Mouse (Mus musculus): ENCODE measurements around the gene Fam32a. TPM values are rescaled to one million over a fixed set of nuclear protein-coding genes. Genes with fewer than 3 reads are reported as not detected.

Fam32a gene
- polyA plus RNA-seq, 1 experiment from 2014 or later, result 77.6 TPM

DNA sequence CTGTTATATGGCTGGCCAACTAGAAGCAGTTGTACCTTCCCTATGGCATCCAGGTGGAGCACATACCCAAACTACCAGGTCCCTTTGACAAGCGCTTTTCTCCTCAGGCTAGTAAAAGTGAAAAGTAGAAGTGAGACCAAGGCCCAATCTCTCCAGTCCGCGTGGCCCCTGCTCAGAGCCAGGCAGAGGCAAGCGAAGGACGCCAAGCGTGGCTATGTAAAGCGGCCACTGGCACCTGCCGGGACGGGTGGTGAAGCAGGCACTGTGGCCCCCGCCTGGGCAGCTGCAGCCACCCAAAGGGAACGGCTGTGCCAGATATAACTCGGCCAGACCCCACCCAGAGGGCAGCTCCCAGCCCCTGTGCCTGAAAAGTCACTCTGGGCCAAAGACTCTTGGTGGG, 51.1 kb downstream of the Fam32a start:
- Histone ChIP-seq H3K9me3 (no peaks in the 10 kb centered on the region), H3K27me3 (replicated peaks; ENCODE audit: low read depth, poor library complexity, severe bottlenecking) (no peaks in the 10 kb centered on the region), H3K27ac (replicated peaks) (no peak overlapping the region), H3K4me3 (no peak overlapping the region), H3K36me3 (replicated peaks) (no peaks in the 10 kb centered on the region), H3K4me1 (no peaks in the 10 kb centered on the region)
- 86% methylated on average over 12 of the region's 12 CpGs for whole genome bisulfite sequencing
- DNase-seq (ENCODE audit: low spot score), result no peak

- Histone ChIP-seq H3K9me3 (no peaks in the 10 kb centered on the region), H3K36me3 (replicated peaks) (no peaks in the 10 kb centered on the region), H3K4me1 (no peaks in the 10 kb centered on the region), H3K4me3 (no peak overlapping the region), H3K27me3 (replicated peaks; ENCODE audit: low read depth, poor library complexity, severe bottlenecking) (no peaks in the 10 kb centered on the region), H3K27ac (replicated peaks) (no peak overlapping the region)
- WGBS, result 80% methylated on average over 11 of the region's 11 CpGs
- DNase-seq (ENCODE audit: low spot score), result no peak
Observed at GRCm38 (mm10) chr8:72271051-72271660, 51.6 kb downstream of the Fam32a start.

- whole genome bisulfite sequencing, result 75% methylated on average over 3 of the region's 3 CpGs
- H3K4me1 ChIP-seq, result no peaks in the 10 kb centered on the region
- H3K36me3 ChIP-seq (replicated peaks), result no peaks in the 10 kb centered on the region
- no peak overlapping the region for H3K4me3 ChIP-seq
- no peak for DNase-seq (ENCODE audit: low spot score)
- H3K27me3 ChIP-seq (replicated peaks; ENCODE audit: low read depth, poor library complexity, severe bottlenecking), result no peaks in the 10 kb centered on the region
- no peak overlapping the region for H3K27ac ChIP-seq (replicated peaks)
- no peaks in the 10 kb centered on the region for H3K9me3 ChIP-seq
Observed at GRCm38 (mm10) chr8:72271691-72272090, 52.2 kb downstream of the Fam32a start.

DNA sequence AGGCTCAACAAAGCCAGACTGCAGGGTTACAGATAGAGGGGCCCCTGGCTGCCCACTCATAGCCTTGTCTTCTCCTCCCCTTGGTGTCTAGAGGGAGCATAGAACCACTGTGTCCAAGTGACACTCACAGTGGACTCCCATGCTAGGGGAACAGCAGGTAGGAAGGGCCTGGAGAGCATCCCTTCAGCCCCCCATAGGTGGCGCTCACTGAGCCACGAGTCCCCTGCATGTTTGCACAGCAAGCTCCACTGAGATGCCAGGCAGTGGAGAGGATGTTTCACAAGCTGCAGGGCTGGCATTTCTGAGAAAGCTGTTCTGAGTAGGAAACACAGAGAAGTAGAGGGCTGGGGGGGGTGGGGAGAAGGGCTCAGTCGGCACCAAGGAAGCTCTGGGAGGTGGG, 52.8 kb downstream of the Fam32a start:
- Histone ChIP-seq H3K4me3 (no peak overlapping the region), H3K4me1 (no peaks in the 10 kb centered on the region), H3K27me3 (replicated peaks; ENCODE audit: low read depth, poor library complexity, severe bottlenecking) (no peaks in the 10 kb centered on the region), H3K27ac (replicated peaks) (no peak overlapping the region), H3K9me3 (no peaks in the 10 kb centered on the region), H3K36me3 (replicated peaks) (no peaks in the 10 kb centered on the region)
- 16% methylated on average over 3 of the region's 3 CpGs for WGBS
- DNase-seq (ENCODE audit: low spot score), result peak; percentile 62

DNA sequence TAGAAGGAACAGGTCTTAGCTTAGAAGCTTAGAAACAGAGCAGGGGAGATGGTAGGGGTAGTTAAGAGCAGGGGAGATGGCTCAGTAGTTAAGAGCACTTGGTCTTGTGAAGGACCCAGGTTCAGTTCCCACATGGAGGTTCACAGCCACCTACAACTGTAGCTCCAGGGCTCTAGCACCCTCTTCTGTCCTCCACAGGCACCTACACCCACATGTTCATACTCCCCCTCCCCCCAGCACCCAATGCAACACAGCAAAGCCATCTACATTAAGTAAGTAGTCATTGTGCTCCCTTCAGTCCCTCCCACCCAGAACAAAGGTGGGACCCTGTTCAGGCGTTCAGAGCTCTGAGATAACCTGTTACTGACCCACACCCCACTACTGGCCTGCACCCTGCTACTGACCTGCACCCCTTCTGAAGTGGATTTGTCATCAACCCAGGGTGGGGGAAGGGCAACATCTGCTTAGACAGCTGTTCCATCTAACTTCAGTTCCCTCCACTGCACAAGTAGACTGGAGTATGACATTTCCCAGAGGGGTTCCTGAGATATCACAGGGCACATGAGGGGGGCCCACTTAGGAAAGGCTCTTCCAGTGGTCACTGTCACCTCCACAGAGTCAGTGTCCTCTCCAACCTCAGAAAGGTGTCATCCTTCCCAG, 53.7 kb downstream of the Fam32a start:
- Histone ChIP-seq H3K9me3 (no peaks in the 10 kb centered on the region), H3K27ac (replicated peaks) (no peak overlapping the region), H3K36me3 (replicated peaks) (no peaks in the 10 kb centered on the region), H3K27me3 (replicated peaks; ENCODE audit: low read depth, poor library complexity, severe bottlenecking) (no peaks in the 10 kb centered on the region), H3K4me1 (no peaks in the 10 kb centered on the region), H3K4me3 (no peak overlapping the region)
- DNase-seq (ENCODE audit: low spot score), result no peak
- 77% methylated on average over 1 of the region's 1 CpGs for WGBS

GRCm38 (mm10) chr8:72273807-72274206, 54.3 kb downstream of the Fam32a start:
- H3K4me3 ChIP-seq, result no peak overlapping the region
- H3K36me3 ChIP-seq (replicated peaks), result no peaks in the 10 kb centered on the region
- DNase-seq (ENCODE audit: low spot score), result no peak
- no peak overlapping the region for H3K27ac ChIP-seq (replicated peaks)
- 74% methylated on average over 5 of the region's 5 CpGs for WGBS
- no peaks in the 10 kb centered on the region for H3K4me1 ChIP-seq
- H3K27me3 ChIP-seq (replicated peaks; ENCODE audit: low read depth, poor library complexity, severe bottlenecking), result no peaks in the 10 kb centered on the region
- no peaks in the 10 kb centered on the region for H3K9me3 ChIP-seq

Other genes starting within 250 kb of the Fam32a start
- 0.31 and 0.50 TPM in 2 replicates for gene Cyp4f18, start 210.1 kb upstream of the Fam32a start, polyA plus RNA-seq (2016; fragmentation: Nextera tagmentation; extraction: Ambion mirVana)
- not detected in 2 replicates for gene Olfr372, start 178.5 kb upstream of the Fam32a start, polyA plus RNA-seq (2016; fragmentation: Nextera tagmentation; extraction: Ambion mirVana)
- 0.04 TPM in 1 of 2 replicates, not detected in the other for gene Olfr373, start 136.6 kb upstream of the Fam32a start, polyA plus RNA-seq (2016; fragmentation: Nextera tagmentation; extraction: Ambion mirVana)
- gene Olfr374, start 112.7 kb upstream of the Fam32a start, polyA plus RNA-seq (2016; fragmentation: Nextera tagmentation; extraction: Ambion mirVana), result not detected in 2 replicates
- gene Tpm4, start 84.8 kb upstream of the Fam32a start, polyA plus RNA-seq (2016; fragmentation: Nextera tagmentation; extraction: Ambion mirVana), result 749 and 797 TPM in 2 replicates
- gene Rab8a, start 58.5 kb upstream of the Fam32a start, polyA plus RNA-seq (2016; fragmentation: Nextera tagmentation; extraction: Ambion mirVana), result 130 and 139 TPM in 2 replicates
- gene Hsh2d, start 30.1 kb upstream of the Fam32a start, polyA plus RNA-seq (2016; fragmentation: Nextera tagmentation; extraction: Ambion mirVana), result not detected in 2 replicates
- not detected in 2 replicates for gene Cib3, start 6.9 kb upstream of the Fam32a start, polyA plus RNA-seq (2016; fragmentation: Nextera tagmentation; extraction: Ambion mirVana)
- not detected in 2 replicates for gene Gm11034, start 6.1 kb upstream of the Fam32a start, polyA plus RNA-seq (2016; fragmentation: Nextera tagmentation; extraction: Ambion mirVana)
- gene Ap1m1, start 20.3 kb downstream of the Fam32a start, polyA plus RNA-seq (2016; fragmentation: Nextera tagmentation; extraction: Ambion mirVana), result 139 and 144 TPM in 2 replicates
- gene Gm10282, start 85.5 kb downstream of the Fam32a start, polyA plus RNA-seq (2016; fragmentation: Nextera tagmentation; extraction: Ambion mirVana), result 31.3 and 36.9 TPM in 2 replicates
- gene Klf2, start 99.3 kb downstream of the Fam32a start, polyA plus RNA-seq (2016; fragmentation: Nextera tagmentation; extraction: Ambion mirVana), result 3.1 and 3.7 TPM in 2 replicates
- gene Eps15l1, start 201.7 kb downstream of the Fam32a start, polyA plus RNA-seq (2016; fragmentation: Nextera tagmentation; extraction: Ambion mirVana), result 79.8 and 81.6 TPM in 2 replicates
- 1.2 and 1.4 TPM in 2 replicates for gene Calr3, start 224.1 kb downstream of the Fam32a start, polyA plus RNA-seq (2016; fragmentation: Nextera tagmentation; extraction: Ambion mirVana)
- 14.5 and 16.1 TPM in 2 replicates for gene 1700030K09Rik, start 224.2 kb downstream of the Fam32a start, polyA plus RNA-seq (2016; fragmentation: Nextera tagmentation; extraction: Ambion mirVana)